Mouse (Mus musculus): ENCODE measurements around the gene Actn4.

GRCm38 (mm10) chr7:28945416-28946270, 16.5 kb downstream of the Actn4 start:
- no peak for TF ChIP-seq CTCF (IDR thresholded peaks at IDR 0.05; ENCODE audit: extremely low read depth, insufficient read depth, insufficient read length, insufficient replicate concordance)
- TF ChIP-seq POLR2A (IDR thresholded peaks at IDR 0.05; ENCODE audit: low read depth, low read length): no peak
